Mouse (Mus musculus): ENCODE data around the gene Sp100.
"Not testable (repeated sequence)": the region's sequence is repeated elsewhere in the genome, so short reads cannot be mapped to it uniquely, and the experiment has no call there.

Gene Sp100

DNA sequence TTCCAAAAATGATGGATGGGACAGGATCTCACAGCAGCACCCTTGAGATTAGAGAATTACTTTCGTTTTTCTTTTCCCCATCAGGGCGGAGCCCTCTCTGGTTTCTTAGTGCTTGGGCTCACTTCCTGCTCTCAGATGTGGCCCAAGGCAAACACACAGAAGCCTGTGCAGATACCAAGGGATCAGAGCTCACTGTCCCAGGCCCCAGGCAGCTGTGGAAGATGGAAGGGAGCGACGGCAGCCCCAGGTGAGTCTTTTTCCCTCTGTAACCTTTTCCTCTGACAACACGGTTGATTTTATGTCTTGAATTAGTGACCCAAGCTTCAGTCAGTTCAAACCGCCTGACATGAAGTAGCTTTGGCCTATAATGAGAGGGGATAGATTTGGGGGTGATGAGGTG lies at the start of gene Sp100:
Gene Sp100 (plus strand): TSS at position 108 of the 400 bp plus-strand sequence.
- DNase-seq (ENCODE audit: low spot score) = not testable (repeated sequence)

DNA sequence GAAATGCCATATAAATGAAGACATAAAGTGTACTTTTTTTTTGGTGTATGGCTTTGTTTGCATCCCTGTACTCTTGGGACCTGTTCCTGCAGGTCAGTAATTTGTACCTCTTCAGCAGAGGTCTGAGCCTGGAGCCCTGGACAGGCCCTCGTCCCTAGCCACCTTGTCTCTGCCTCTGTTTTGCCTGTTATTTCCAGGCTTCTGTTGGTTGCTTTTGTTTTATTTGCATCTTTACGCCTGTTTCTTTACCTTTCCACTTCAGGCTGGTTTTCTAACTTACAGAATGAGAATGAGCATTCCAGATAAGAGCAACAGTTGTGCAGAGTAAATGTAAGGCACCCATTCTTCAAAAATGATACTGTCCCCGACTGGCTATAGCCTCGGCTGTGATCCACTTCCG lies 49.7 kb upstream of the Sp100 start, which contains the start of gene Sp140:
Gene Sp140 (plus strand): TSS at position 301 of the 400 bp plus-strand sequence.
- not testable (repeated sequence) for DNase-seq (ENCODE audit: low spot score)

DNA sequence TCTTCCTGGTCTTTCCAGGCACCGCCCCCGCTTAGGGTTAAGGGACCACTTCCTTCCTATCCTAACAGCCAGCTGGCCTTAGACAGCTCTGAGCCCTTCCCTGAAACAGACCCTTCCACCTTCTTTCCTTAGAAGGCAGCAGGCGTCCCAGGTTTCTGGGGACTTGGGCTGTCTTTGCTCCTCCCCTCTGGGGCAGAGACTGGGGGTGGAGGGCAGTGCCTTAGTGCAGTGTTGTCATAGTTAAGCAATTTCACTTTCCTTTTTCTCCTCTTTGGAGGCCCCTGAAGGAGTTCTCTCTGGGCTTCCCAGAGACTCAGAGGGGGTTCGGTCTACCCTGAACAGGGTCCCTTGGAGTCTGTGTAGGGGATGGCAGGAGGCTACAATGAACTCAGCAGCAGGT lies 49.0 kb upstream of the Sp100 start:
- DNase-seq (ENCODE audit: low spot score) = not testable (repeated sequence)

DNA sequence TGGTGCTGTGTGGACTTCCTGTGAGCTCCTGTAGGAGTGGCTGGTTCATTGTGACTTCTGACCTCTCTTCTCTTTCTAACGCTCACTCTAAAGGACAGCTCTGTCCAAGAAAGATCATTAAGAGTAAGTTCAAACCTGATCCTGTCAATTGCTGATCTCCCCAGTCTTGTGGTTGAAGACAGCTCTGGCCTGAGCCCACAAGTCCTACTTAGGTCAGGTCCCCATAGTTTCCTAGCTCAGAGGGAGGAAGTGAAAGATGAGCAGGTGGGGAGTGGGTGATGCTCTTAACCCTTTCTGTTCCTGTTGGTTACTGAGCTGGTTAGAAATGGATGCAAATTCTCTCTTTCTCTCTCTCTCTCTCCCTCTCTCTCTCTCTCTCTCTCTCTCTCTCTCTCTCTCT lies 45.4 kb upstream of the Sp100 start:
- DNase-seq (ENCODE audit: low spot score) = not testable (repeated sequence)

DNA sequence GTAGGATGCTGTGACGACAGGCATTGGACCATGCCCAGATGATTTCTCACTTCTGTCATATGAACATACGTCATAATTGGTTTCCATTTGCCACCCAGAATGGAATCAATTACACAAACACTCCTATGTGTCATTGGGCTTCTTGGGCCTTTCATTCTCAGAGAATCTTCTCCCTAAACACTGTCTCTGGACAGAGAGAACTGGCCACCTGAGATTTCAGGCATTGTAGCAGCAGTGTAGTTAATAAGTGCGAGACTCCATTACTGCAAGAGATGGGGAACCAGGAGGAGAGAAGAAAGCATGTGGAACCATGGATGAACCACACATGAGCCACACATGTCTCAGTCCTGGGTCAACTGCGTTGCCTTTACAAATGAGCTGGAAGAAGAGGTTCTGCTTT lies 41.4 kb upstream of the Sp100 start:
- DNase-seq (ENCODE audit: low spot score) = not testable (repeated sequence)

DNA sequence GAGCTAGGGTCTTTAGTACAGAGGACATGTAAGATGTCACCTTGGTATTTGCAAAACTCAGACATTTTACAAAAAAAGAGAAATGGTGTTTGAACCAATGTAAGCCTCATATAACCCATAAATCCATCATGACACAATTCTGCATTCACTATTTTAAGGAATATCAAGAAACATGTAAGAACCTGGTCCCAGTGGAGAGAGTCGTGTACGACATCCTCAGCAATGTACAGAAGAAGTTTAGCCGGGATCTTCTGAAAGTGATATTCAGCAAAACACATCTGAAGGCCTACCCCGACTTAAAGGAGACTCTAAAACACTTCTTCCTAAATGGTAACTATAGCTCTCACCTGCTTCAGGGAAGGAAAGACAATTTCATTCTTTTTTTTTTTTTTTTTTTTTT lies 39.2 kb upstream of the Sp100 start:
- not testable (repeated sequence) for DNase-seq (ENCODE audit: low spot score)

DNA sequence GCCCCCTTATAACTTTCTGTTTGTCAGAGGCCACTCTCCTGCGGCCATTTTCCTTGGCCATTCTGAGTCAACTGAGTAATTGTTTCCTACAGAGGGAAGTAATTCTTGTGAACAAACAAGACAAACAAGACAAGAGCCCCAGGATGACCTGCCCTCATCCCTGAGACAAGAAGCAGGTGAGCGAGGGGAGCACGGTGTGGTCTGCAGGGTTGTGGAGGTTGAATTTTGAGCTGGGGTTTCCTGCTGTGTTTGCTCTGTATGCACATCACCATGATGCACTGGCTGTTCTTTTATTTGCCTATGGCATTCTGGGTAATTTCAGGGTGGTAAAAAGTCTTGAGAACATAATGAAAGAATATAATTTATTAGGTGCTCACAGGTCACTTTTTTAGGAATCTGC lies 34.7 kb upstream of the Sp100 start:
- not testable (repeated sequence) for DNase-seq (ENCODE audit: low spot score)

DNA sequence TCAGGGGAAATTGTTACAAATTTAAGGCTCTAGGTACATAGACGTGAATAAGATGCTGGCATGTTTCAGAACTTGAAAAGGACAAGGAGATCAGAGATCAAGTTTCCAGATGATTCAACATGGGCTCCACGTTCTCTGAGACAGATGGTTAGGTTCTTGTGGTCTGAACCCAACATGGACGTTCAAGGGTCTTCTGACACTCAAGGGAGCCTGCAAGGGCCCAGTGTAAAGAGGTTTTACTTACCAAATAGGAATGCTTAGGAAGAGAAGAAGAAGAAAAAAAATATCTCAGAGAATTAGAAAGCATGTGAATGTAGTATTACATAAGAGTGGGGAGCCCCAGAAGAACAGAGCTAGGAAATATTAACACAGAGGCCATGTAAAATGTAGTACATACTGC lies 34.0 kb upstream of the Sp100 start:
- DNase-seq (ENCODE audit: low spot score) = not testable (repeated sequence)

DNA sequence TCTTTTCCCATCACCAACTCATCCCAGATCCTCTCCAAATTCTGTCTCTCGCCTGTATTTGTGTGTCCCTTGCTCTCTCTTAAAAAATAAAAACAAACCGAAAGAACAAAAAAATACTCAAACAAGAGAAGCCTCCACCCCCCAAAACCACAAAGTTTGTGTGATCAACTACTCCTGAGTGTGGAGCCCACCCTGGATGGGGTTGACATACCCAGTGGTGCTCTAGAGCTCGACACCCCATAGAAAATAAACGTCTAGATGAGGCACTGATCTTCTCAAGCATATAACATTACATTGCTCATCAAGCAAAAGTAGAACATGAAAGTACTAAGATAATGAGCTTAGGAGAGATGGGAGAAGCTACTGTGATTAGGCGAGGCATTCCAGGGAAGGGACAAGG lies 32.6 kb upstream of the Sp100 start:
- not testable (repeated sequence) for DNase-seq (ENCODE audit: low spot score)

DNA sequence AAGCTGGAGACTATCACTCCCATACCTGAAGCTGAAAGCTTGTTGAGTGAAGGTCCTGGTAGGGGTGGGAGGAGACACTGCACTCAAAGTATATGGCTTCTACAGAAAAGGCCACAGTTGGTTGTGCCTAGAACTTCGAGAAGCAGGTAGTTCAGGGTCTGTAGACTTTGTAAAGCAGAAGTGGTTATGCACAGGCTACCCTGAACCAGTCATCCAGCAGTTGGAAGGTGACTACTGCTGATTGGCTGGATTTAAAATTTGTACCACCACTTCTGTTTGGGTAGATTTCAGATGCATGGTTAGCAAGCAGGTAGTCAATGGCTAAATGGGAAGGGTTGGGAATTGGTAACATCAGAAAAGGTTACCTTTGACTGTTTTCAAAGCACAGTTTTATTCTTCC lies 31.1 kb upstream of the Sp100 start:
- not testable (repeated sequence) for DNase-seq (ENCODE audit: low spot score)

DNA sequence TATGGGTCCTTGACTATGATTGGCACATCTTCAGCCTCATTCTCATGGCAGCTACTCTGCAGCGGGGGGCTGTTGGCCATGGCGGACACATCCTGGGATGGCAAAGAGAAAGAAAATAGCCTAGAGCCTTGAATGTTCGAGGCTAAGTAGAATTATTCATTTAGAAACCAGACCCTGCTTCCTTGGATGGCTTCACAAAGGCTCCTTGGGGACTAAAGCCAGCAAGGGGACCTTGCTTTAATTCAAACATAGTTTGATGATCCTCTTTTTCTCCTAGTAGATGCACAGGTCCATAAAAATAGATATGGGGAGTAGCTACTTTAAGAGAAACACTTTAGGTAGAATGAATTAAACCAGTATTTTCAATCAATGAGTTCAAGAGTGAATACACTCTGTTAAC lies 12.9 kb upstream of the Sp100 start:
- not testable (repeated sequence) for DNase-seq (ENCODE audit: low spot score)

DNA sequence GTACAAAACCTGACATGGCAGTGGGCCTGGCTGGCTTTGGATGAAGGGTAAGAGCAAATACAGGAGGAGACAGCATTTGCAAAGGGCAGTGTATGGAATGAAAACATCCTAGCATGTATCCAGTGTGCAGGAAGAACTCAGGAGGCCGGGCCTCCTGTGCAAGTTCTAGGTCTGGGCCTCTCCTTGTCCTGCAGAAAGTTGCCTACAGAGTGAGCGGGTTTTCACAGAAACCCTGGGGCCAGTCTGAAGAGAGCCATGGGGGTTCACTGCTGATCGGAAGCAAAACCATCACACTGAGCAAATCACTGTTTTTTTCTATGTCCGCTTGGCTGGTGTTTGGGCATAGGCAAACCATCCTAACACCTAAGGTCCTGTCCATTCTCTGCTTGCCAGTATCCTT lies 11.6 kb upstream of the Sp100 start:
- DNase-seq (ENCODE audit: low spot score) = not testable (repeated sequence)

DNA sequence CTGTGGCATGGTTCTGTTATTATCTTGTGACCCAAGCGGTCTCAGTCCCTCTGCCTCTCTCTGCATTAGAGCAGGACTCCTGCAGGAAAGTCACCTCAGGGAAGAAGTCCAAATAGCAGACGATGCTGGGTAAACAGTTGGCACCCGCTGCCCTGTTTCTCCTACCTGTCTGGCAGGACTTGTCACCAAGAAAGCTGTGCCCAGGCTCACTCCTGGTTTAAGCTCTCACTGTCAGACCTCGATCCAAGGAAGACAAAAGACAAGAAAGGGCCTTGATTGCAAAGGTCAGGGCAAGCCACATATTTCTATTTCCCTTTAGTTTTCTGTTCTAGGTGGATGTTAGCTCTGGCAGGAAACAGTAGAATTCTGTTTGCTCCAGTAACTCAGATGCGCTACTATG lies 736 bp downstream of the Sp100 start:
- not testable (repeated sequence) for DNase-seq (ENCODE audit: low spot score)

DNA sequence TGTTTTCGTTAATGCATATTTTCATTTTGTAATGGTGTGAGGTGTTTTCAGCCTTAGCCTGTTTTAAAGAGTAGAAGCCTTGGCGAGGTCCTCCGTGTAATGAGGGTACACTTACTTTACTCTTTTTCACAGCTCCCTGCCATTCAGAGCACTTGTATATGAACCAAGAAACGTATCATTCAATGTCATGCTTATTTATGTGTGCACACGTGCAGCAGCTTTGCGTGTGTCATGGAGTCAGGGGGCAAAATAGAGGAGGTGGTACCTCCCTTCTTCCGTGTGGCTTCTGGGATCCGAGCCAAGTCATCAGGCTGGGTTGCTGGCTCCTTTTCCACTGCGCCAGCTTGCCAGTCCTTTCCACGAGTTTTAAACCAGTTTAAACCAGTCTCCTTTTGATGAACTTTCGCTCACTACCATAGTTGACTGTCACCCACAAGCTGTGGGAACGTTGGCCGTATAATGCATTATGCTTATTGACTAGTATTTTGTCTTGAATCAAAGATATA lies 2.0 kb downstream of the Sp100 start:
- not testable (repeated sequence) for DNase-seq (ENCODE audit: low spot score)

DNA sequence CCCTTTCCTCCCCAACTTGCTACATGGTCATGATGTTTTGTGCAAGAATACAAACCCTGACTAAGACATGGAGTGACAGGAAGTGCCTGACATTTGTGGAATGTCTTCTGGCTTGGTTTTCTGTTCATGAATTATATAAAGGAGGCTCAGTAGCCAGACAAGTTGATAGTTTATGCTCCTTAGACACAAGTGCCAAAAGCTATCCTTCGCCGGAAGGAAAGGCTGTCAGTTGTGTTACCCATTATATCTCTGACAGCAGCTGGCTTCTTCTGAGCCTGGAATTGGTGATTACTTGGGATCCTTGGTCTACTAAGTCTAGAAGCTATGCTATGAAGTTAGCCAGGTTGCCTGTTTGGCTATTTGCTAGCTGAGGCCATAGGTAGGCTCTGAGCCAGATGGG lies 7.4 kb downstream of the Sp100 start:
- not testable (repeated sequence) for DNase-seq (ENCODE audit: low spot score)

DNA sequence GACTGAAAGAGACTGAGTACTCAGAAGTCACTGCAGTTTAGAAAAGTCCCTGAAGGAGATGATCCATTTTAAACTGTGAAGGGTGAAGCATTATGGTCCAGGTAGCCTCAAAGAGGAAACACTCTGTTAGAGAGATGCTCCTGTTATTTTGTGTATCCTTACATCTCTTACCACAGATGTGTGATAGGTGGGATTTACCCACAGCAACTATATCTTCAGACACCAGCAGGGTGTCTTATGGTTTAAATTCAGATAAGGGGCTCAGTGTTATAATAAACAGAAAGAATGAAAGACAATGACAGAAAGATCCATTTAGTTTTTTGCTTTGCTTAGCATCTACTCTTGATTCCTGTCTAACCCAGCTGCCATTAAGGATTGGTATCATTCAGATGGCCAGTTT lies 14.5 kb downstream of the Sp100 start:
- no peak for DNase-seq (ENCODE audit: low spot score)

DNA sequence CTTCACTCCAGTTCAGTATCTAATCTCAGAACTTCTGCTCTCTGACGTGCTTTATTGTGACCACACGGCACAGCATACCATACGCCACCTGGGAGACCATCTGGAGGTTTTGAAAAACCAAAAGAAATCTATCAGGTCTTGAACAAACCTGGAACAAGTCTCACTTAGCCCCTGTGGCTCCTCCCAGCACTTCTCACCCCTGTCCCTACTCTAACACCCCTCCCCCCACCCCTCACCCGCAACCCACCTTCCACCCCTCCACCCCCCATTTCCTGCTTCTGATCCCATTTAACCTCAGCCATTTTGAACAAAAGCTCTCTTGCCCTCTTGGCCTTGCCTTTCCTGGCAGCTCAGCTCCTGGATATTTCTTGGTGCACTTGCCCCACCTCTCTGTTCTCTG lies 30.4 kb downstream of the Sp100 start:
- no peak for DNase-seq (ENCODE audit: low spot score)

DNA sequence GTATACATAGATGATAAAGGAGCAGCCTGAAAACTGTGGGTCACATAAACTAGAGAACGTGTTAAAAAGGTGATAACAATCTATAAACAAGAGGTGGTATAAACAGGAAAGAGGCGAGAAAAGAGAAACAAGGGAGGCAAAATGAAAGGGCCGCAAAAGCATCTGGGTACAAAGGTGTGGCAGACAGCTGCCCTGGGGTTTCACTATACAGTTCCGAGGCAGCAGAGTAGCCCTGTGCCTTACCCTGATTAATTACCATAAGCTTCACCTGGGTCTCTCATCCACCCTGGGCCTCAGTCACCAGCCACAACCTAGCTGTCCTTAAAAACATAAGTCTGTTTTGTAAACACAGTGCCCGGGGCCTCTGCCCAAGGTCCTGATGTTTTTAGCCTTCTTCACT lies 36.9 kb downstream of the Sp100 start:
- DNase-seq (ENCODE audit: low spot score) = no peak

DNA sequence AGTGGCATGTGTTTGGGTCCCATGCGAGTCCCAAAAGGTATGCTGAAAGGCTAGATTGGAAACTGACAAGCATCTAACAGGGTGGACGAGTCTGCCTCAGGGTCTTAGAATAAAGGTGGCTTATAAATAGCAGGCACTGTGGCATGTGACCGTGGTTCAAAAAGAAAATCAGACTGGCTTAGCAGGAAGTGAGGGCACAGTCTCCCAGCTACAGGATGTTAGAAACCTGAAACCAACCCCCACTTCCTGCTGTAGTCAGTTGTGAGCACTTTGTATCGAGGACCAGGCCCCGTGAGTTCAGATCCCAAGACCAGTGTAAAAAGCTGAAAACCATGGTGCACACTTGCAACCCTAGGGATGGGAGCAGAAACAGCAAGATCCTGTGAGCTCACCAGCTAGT lies 37.6 kb downstream of the Sp100 start:
- DNase-seq (ENCODE audit: low spot score) = no peak

DNA sequence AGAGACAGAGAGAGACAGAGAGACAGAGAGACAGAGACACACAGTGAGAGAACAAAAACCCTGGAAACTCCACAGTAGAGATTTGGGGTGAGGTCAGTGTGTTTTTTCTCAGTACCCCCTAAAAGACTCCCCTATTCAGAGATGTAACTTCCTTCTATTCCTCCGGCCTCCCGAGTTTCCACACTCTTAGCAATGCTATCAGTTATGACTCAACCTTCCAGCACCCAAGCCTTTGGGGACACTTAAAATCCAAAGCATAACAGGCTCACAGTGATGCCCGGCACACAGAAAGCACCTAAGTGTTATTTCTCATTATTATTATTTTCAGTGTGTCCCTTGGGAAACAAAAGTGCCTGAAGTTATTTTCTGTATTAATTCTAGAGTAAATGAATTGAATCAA lies 40.8 kb downstream of the Sp100 start:
- no peak for DNase-seq (ENCODE audit: low spot score)

DNA sequence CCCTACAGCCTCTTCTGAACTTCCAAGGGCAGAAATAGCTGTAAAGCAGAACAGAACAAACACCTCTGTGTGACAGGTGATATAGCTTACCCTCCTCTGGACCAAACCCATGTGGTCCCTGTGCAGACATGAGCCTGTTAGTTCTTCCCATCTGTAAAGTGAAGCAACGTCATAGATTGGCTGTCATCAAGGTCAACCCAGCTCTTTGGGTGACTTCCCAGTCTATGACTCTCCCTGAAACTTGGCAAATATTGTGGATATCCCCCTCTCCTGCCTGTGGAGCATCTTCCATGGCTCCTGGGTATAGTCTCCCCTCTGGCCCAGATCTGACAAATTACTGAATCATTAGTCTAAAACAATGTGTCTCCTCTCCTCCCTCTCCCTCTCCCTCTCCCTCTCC lies 42.5 kb downstream of the Sp100 start:
- no peak for DNase-seq (ENCODE audit: low spot score)

DNA sequence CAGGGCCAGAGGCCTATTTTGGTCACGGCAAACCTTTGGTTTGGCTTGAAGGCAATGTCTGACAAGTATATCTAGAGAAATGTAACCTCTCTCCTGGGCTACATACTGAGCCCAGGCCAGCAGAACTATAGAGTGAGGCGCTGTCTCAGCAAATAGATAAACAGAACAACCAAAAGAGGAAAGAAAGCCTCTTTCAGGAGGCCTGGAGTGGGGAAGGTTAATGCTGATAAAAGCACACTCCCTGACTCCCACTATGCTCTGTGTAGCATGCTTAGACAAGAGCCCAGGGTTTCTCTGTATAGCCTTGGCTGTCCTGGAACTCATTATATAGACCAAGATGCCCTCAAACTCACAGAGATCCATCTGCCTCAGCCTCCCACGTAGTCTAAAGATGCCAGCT lies 43.5 kb downstream of the Sp100 start:
- no peak for DNase-seq (ENCODE audit: low spot score)

DNA sequence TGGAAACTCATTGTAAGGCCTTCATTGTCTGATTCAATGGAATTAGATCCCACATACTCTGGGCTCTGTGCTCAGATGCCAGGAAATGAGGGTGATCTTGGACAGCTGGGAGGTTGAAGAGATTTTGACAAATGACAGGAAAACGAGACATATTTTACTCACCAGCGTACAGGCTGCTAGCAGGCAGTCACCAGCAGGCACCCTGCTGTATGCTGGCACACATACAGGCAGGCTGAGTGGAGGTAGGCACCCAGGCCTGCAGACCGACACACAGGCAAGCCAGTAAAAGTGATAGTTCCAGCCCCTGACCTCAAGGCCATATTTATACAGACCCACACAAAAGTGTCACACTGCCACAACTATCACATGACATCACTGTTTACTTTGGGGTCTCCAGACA lies 45.9 kb downstream of the Sp100 start:
- DNase-seq (ENCODE audit: low spot score) = no peak

DNA sequence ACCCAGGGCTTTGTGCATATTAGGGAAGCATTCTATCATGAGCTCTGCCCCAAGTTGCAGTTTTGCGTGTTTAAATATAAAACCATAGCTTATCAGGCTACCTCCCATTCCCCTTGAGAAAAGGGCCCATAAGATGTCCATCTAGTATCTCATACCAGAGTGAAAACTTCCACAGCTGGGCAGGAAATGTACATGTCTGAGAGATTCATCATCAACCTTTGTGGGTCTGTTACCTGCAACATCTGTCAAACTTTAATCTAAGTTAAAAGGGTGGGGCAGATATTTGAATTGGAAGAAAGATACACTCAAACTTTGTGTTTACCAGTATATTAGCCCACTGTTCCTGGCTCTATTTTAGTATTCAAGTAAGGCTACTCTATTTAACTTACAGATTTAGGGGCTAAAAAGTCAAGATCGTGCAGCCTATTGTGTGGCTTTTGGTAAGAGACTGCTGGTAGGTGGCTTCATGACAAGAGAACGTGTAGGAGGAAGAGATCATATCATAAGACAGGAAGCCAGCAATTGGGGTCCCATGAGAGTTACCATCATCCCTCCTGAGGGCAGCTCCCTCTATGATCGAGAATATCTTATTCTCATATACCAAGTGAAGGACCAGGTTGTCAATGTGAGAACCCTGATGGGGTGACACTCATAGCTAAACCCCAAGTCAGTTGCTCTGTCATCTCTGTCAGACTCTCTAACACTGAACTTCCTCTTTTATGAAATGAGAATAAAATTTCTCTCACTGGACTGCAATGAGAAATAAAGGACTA lies 48.1 kb downstream of the Sp100 start:
- no peak for DNase-seq (ENCODE audit: low spot score)
